Mouse (Mus musculus) A20 (cell line): ENCODE results near the gene Ropn1l.

Source experiments
- DNase-seq: peaks from one replicate; pipeline ENCODE4 v3.0.0-alpha.2; 2011; ENCODE audit warnings: low read depth, low spot score

The Ropn1l gene

GRCm38 (mm10) chr15:31407490-31407889 is 46.0 kb downstream of the Ropn1l start:
- no peak for DNase-seq

- DNase-seq = no peak
Observed at GRCm38 (mm10) chr15:31406881-31407280, 46.7 kb downstream of the Ropn1l start.

GRCm38 (mm10) chr15:31404346-31404745 is 49.2 kb downstream of the Ropn1l start:
- DNase-seq = no peak

- no peak for DNase-seq
Observed at GRCm38 (mm10) chr15:31402200-31402892, 51.2 kb downstream of the Ropn1l start.

GRCm38 (mm10) chr15:31400974-31401373 is 52.6 kb downstream of the Ropn1l start:
- DNase-seq = peak; percentile 32

GRCm38 (mm10) chr15:31398769-31399168 is 54.8 kb downstream of the Ropn1l start:
- DNase-seq = no peak

- no peak for DNase-seq
Observed at GRCm38 (mm10) chr15:31397379-31397778, 56.2 kb downstream of the Ropn1l start.

GRCm38 (mm10) chr15:31396755-31397154 is 56.8 kb downstream of the Ropn1l start:
- no peak for DNase-seq

GRCm38 (mm10) chr15:31395986-31396385 is 57.6 kb downstream of the Ropn1l start:
- no peak for DNase-seq

- DNase-seq = no peak
Observed at GRCm38 (mm10) chr15:31393402-31393801, 60.1 kb downstream of the Ropn1l start.

- DNase-seq = no peak
Observed at GRCm38 (mm10) chr15:31392705-31393104, 60.8 kb downstream of the Ropn1l start.

GRCm38 (mm10) chr15:31392135-31392534 is 61.4 kb downstream of the Ropn1l start:
- no peak for DNase-seq
